Mouse (Mus musculus): Measurements from ENCODE around the gene Bpnt1. TPM values are rescaled to one million over a fixed set of nuclear protein-coding genes. Genes with fewer than 3 reads are reported as not detected.

Gene Bpnt1
- total RNA-seq (2014; rRNA removed) (78.2 and 91.7 TPM in 2 replicates), polyA plus RNA-seq (2015; fragmentation: Nextera tagmentation; extraction: Ambion mirVana) (64.9 and 68.8 TPM in 2 replicates)

DNA sequence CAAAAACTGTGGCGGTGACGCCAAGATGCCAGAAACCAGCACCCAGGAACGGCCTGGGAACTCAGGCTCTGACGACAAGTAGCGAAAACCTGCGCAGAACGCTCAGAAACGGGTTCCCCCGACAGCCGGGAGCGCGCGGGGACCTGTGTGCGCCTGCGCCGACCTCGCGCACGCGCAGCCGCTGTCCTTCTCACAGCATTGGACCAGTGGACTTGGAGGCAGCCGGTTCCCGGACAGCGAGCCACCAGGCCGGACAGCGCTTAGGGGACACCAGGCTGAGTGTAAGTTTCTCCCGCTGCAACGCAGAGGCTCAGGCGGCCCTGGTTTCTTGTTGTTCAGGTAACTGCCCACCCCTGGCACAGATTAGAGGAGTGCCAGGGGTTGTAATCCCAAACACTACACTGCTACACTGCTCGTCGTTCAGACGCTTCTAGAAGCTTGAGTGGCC, at the start of gene Bpnt1:
Gene Bpnt1 (plus strand): TSS at position 167 of the 448 bp plus-strand sequence.
- DNase-seq (ENCODE audit: low spot score) (peak; percentile 95), ATAC-seq (ENCODE audit: low FRiP score) (peak; percentile 87)
- Histone ChIP-seq H3K9me3 (ENCODE audit: low read length) (no peaks in the 10 kb centered on the region), H3K36me3 (ENCODE audit: insufficient read depth, low read length) (peaks cover 2% of the 10 kb centered on the region; the same call in 1 of the 2 replicates), H3K4me3 (ENCODE audit: low read depth, low read length) (peak within 1 kb of the TSS; percentile 57), H3K4me2 (ENCODE audit: low read depth, low read length, poor library complexity, severe bottlenecking) (peak within 1 kb of the TSS; percentile 62), H3K9ac (replicated peaks; ENCODE audit: low read length, poor library complexity, severe bottlenecking) (peak within 1 kb of the TSS; percentile 59), H3K4me1 (ENCODE audit: insufficient read depth, low read length) (peaks cover 9% of the 10 kb centered on the region), H3K27me3 (ENCODE audit: insufficient read depth, low read length) (no peaks in the 10 kb centered on the region), H3K27ac (ENCODE audit: low read depth, low read length) (peak within 1 kb of the TSS; percentile 67)
- 0% methylated on average over 32 of the region's 32 CpGs for WGBS
- no peak for TF ChIP-seq CTCF (IDR thresholded peaks at IDR 0.05)

DNA sequence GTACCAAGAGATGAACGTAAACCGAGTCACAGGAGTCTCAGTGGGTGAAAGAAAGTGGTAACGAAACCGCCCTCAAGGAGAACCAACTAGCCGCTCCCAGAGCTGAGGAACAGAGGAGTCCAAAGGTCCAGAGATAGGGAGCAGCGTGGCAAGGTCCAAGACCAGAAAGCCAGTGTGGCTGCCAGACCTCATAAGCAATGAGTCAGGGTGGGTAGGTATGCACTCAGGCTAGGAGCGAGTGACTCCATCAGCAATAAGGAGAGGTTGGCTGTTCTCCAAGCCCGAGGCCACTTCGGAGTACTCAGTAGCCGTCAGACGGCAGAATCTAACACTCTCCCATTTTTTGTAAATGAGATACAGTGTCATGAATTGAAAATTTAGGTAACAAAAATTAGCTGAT, 49.1 kb upstream of the Bpnt1 start:
- no peaks in the 10 kb centered on the region for H3K9me3 ChIP-seq (ENCODE audit: low read length)
- no peak overlapping the region for H3K27ac ChIP-seq (ENCODE audit: low read depth, low read length)
- TF ChIP-seq CTCF (IDR thresholded peaks at IDR 0.05) = no peak
- no peak for DNase-seq (ENCODE audit: low spot score)
- WGBS = 91% methylated on average over 11 of the region's 11 CpGs
- no peak for ATAC-seq (ENCODE audit: low FRiP score)
- H3K36me3 ChIP-seq (ENCODE audit: insufficient read depth, low read length) = peaks cover 68% of the 10 kb centered on the region
- no peak overlapping the region for H3K9ac ChIP-seq (replicated peaks; ENCODE audit: low read length, poor library complexity, severe bottlenecking)
- H3K4me3 ChIP-seq (ENCODE audit: low read depth, low read length) = no peak overlapping the region
- H3K27me3 ChIP-seq (ENCODE audit: insufficient read depth, low read length) = no peaks in the 10 kb centered on the region
- no peaks in the 10 kb centered on the region for H3K4me1 ChIP-seq (ENCODE audit: insufficient read depth, low read length)
- no peak overlapping the region for H3K4me2 ChIP-seq (ENCODE audit: low read depth, low read length, poor library complexity, severe bottlenecking)

DNA sequence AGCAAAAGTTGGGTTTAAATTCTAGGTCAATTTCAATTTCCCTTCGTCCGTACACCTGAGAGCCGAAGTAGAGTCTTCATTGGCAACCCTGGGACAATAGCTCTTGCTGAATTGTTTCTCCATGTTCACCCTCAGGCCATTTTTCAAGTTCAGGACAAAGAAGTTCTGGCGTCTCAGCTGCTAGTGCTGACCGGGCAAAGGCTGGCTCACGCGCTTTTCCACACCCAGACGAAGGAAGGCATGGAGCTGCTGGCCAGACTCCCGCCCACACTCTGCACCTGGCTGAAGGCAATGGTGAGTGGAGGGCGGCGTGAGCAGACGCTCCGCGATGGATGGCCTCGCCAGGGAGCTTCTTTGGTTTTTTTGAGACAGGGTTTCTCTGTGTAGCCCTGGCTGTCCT, 48.7 kb upstream of the Bpnt1 start:
- WGBS = 97% methylated on average over 15 of the region's 15 CpGs
- H3K4me2 ChIP-seq (ENCODE audit: low read depth, low read length, poor library complexity, severe bottlenecking) = no peak overlapping the region
- H3K36me3 ChIP-seq (ENCODE audit: insufficient read depth, low read length) = peaks cover 66% of the 10 kb centered on the region
- no peak overlapping the region for H3K27ac ChIP-seq (ENCODE audit: low read depth, low read length)
- no peaks in the 10 kb centered on the region for H3K9me3 ChIP-seq (ENCODE audit: low read length)
- DNase-seq (ENCODE audit: low spot score) (no peak), ATAC-seq (ENCODE audit: low FRiP score) (no peak)
- no peak overlapping the region for H3K4me3 ChIP-seq (ENCODE audit: low read depth, low read length)
- TF ChIP-seq CTCF (IDR thresholded peaks at IDR 0.05) = no peak
- H3K4me1 ChIP-seq (ENCODE audit: insufficient read depth, low read length) = no peaks in the 10 kb centered on the region
- no peak overlapping the region for H3K9ac ChIP-seq (replicated peaks; ENCODE audit: low read length, poor library complexity, severe bottlenecking)
- H3K27me3 ChIP-seq (ENCODE audit: insufficient read depth, low read length) = no peaks in the 10 kb centered on the region

GRCm38 (mm10) chr1:185284740-185285139, 47.2 kb upstream of the Bpnt1 start:
- no peak for ATAC-seq (ENCODE audit: low FRiP score)
- H3K9ac ChIP-seq (replicated peaks; ENCODE audit: low read length, poor library complexity, severe bottlenecking) = no peak overlapping the region
- 67% methylated on average over 4 of the region's 4 CpGs for WGBS
- no peak overlapping the region for H3K4me3 ChIP-seq (ENCODE audit: low read depth, low read length)
- no peak for TF ChIP-seq CTCF (IDR thresholded peaks at IDR 0.05)
- H3K4me2 ChIP-seq (ENCODE audit: low read depth, low read length, poor library complexity, severe bottlenecking) = no peak overlapping the region
- no peak overlapping the region for H3K27ac ChIP-seq (ENCODE audit: low read depth, low read length)
- peak; percentile 88 for DNase-seq (ENCODE audit: low spot score)
- H3K4me1 ChIP-seq (ENCODE audit: insufficient read depth, low read length) = no peaks in the 10 kb centered on the region
- H3K27me3 ChIP-seq (ENCODE audit: insufficient read depth, low read length) = no peaks in the 10 kb centered on the region
- no peaks in the 10 kb centered on the region for H3K9me3 ChIP-seq (ENCODE audit: low read length)
- H3K36me3 ChIP-seq (ENCODE audit: insufficient read depth, low read length) = peaks cover 52% of the 10 kb centered on the region

DNA sequence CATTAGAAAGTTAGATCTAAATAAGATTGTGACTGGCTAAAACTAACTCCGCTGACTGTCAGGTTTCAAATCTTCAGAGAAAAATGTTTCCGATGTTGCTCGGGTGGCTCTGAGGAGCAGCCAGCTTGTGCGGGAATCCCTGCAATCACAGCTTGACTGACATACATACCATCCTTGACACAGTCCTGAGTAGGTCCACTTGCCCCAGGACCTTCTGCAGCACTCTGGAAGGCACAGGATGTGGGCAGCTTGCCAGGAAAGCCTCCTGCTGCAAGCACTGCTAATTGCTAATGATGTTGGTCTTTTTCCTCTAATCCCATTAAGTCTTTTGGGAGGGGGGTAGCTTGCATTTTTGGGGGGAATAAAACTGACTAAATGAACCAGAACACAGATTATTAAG, 46.8 kb upstream of the Bpnt1 start:
- no peaks in the 10 kb centered on the region for H3K27me3 ChIP-seq (ENCODE audit: insufficient read depth, low read length)
- no peak for TF ChIP-seq CTCF (IDR thresholded peaks at IDR 0.05)
- 76% methylated on average over 4 of the region's 4 CpGs for WGBS
- H3K9me3 ChIP-seq (ENCODE audit: low read length) = no peaks in the 10 kb centered on the region
- H3K27ac ChIP-seq (ENCODE audit: low read depth, low read length) = no peak overlapping the region
- DNase-seq (ENCODE audit: low spot score) (peak; percentile 77), ATAC-seq (ENCODE audit: low FRiP score) (no peak)
- H3K36me3 ChIP-seq (ENCODE audit: insufficient read depth, low read length) = peaks cover 52% of the 10 kb centered on the region
- no peak overlapping the region for H3K4me2 ChIP-seq (ENCODE audit: low read depth, low read length, poor library complexity, severe bottlenecking)
- H3K4me1 ChIP-seq (ENCODE audit: insufficient read depth, low read length) = no peaks in the 10 kb centered on the region
- H3K9ac ChIP-seq (replicated peaks; ENCODE audit: low read length, poor library complexity, severe bottlenecking) = no peak overlapping the region
- no peak overlapping the region for H3K4me3 ChIP-seq (ENCODE audit: low read depth, low read length)

DNA sequence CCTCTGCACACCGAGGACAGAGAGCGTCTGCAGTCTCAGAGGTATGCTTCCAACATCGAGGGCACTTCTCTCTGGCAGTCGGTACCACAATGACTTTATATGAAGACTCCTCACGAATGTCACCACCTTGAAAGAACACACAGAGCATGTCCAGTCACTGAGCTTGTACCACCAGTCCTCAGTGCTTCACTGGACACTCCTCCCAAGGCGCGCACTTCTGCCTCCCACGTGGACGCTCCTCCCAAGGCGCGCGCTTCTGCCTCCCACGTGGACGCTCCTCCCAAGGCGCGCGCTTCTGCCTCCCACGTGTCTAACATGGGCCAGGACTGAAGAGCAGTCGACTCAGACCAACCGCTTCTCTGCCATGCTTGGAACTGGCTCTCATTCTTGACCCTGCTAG, 44.9 kb upstream of the Bpnt1 start:
- H3K27me3 ChIP-seq (ENCODE audit: insufficient read depth, low read length) = no peaks in the 10 kb centered on the region
- no peak overlapping the region for H3K4me2 ChIP-seq (ENCODE audit: low read depth, low read length, poor library complexity, severe bottlenecking)
- ATAC-seq (ENCODE audit: low FRiP score) = no peak
- no peaks in the 10 kb centered on the region for H3K9me3 ChIP-seq (ENCODE audit: low read length)
- no peak for TF ChIP-seq CTCF (IDR thresholded peaks at IDR 0.05)
- no peaks in the 10 kb centered on the region for H3K4me1 ChIP-seq (ENCODE audit: insufficient read depth, low read length)
- H3K27ac ChIP-seq (ENCODE audit: low read depth, low read length) = no peak overlapping the region
- H3K9ac ChIP-seq (replicated peaks; ENCODE audit: low read length, poor library complexity, severe bottlenecking) = no peak overlapping the region
- H3K36me3 ChIP-seq (ENCODE audit: insufficient read depth, low read length) = peaks cover 46% of the 10 kb centered on the region
- no peak overlapping the region for H3K4me3 ChIP-seq (ENCODE audit: low read depth, low read length)
- 95% methylated on average over 20 of the region's 20 CpGs for WGBS
- DNase-seq (ENCODE audit: low spot score) = no peak

All from midbrain, postnatal 0 days (tissue).